Mouse (Mus musculus): Measurements from ENCODE around the gene Ablim1. TPM values are rescaled to one million over a fixed set of nuclear protein-coding genes. Genes with fewer than 3 reads are reported as not detected.

The Ablim1 gene
- total and polyA plus RNA-seq, 2 experiments from 2014 or later: 47.8 to 76.9 TPM

DNA sequence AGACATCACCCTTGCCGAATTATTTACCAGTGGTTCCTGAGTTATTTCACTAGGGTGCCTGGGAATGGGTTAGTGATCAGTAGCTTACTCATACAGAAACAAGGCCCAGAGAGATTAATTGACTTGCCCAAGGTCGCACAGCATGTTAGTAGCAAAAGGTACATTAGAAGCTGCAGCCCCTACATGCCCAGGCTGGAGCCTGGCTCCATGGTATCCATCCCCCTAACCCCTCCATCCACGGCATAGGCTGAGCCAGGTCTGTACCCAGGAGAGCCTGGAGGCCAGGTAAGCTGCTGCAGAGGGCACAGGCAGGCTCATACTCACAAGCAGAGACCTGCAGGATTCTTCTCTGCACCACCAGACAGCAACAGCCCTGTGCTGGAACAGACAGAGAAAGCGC, 312.8 kb downstream of the Ablim1 start:
- no peaks in the 10 kb centered on the region for H3K9me3 ChIP-seq (ENCODE audit: low read length)
- H3K4me3 ChIP-seq (ENCODE audit: low read depth, low read length): no peak overlapping the region
- H3K27me3 ChIP-seq (ENCODE audit: insufficient read depth, low read length): no peaks in the 10 kb centered on the region
- no peak overlapping the region for H3K27ac ChIP-seq (ENCODE audit: low read depth, low read length)
- no peak overlapping the region for H3K4me2 ChIP-seq (ENCODE audit: low read depth)
- WGBS: 80% methylated on average over 4 of the region's 4 CpGs
- H3K9ac ChIP-seq: no peak overlapping the region
- no peak for TF ChIP-seq CTCF (IDR thresholded peaks at IDR 0.05; ENCODE audit: low read depth)
- ATAC-seq (no peak), DNase-seq (no peak)
- no peaks in the 10 kb centered on the region for H3K36me3 ChIP-seq (ENCODE audit: insufficient read depth)
- peaks cover 5% of the 10 kb centered on the region; the same call in 1 of the 2 replicates for H3K4me1 ChIP-seq (ENCODE audit: insufficient read depth)

DNA sequence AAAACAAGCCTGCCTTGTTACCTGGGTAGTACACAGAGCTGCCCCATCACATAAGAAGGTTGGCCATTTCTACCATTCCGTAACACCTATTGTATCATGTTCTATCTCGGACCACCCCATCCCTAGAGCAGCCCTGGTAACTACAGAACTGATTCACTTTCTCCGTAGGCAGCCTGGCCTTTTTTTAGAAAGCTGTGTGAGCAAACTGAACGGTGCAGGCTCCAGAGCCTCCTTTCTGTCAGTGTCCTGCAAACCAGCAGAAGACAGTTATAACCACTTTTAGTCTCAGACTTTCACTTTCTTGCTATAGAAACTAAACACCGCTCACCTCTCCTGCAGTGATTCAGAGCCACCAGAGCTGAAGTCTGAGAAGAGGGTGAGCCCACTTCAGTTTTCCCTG, 314.1 kb downstream of the Ablim1 start:
- Histone ChIP-seq H3K27me3 (ENCODE audit: insufficient read depth, low read length) (no peaks in the 10 kb centered on the region), H3K36me3 (ENCODE audit: insufficient read depth) (no peaks in the 10 kb centered on the region), H3K4me2 (ENCODE audit: low read depth) (no peak overlapping the region), H3K9ac (no peak overlapping the region), H3K9me3 (ENCODE audit: low read length) (no peaks in the 10 kb centered on the region), H3K27ac (ENCODE audit: low read depth, low read length) (no peak overlapping the region), H3K4me1 (ENCODE audit: insufficient read depth) (peaks cover 6% of the 10 kb centered on the region; the same call in 1 of the 2 replicates), H3K4me3 (ENCODE audit: low read depth, low read length) (no peak overlapping the region)
- 91% methylated on average over 5 of the region's 5 CpGs for WGBS
- TF ChIP-seq CTCF (IDR thresholded peaks at IDR 0.05; ENCODE audit: low read depth): no peak
- DNase-seq: no peak
- no peak for ATAC-seq

DNA sequence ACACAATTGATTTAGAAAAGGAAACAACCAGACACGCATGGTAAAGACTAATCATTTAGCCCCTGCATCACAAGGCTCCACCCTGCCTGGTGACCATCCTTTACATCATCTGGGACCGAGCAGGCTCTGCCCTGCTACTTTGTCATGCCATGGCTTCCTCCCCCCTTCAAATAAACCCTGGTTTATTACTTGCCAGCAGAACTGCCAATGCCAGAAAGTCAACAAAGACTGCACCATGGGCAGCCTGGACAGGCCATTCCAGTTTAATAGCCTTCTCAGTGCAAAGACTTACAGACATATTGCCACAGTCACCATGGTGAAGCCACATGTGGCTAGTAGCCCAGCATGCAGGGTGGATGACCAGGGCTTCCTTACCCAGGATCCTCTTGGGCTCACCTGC, 314.9 kb downstream of the Ablim1 start:
- TF ChIP-seq CTCF (IDR thresholded peaks at IDR 0.05; ENCODE audit: low read depth): no peak
- Histone ChIP-seq H3K9me3 (ENCODE audit: low read length) (no peaks in the 10 kb centered on the region), H3K4me3 (ENCODE audit: low read depth, low read length) (no peak overlapping the region), H3K36me3 (ENCODE audit: insufficient read depth) (no peaks in the 10 kb centered on the region), H3K27me3 (ENCODE audit: insufficient read depth, low read length) (no peaks in the 10 kb centered on the region), H3K4me1 (ENCODE audit: insufficient read depth) (peaks cover 6% of the 10 kb centered on the region; the same call in 1 of the 2 replicates), H3K4me2 (ENCODE audit: low read depth) (no peak overlapping the region), H3K9ac (no peak overlapping the region), H3K27ac (ENCODE audit: low read depth, low read length) (no peak overlapping the region)
- 65% methylated on average over 2 of the region's 2 CpGs for WGBS
- DNase-seq (no peak), ATAC-seq (no peak; the same call in 1 of the 2 replicates)

DNA sequence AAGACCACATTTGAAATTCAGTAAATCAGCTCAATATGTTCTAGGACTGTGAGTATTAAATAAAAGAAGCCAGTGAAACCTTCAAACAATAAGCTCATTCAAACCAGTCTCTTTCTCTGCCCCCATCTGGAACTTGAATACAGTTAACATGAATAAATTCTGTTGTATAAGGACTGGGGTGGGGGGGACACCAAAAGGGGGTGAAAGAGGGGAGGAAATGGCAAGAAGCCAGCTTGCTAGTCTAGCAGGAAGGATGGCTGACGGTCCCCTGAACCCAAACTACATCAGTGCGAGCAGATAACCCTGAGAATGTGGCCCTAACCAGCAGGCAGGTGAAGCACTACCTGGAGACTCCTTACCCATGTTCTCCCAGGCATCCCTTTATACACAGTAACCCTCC, 315.8 kb downstream of the Ablim1 start:
- H3K4me2 ChIP-seq (ENCODE audit: low read depth): no peak overlapping the region
- ATAC-seq (no peak), DNase-seq (no peak)
- no peak overlapping the region for H3K9ac ChIP-seq
- peaks cover 6% of the 10 kb centered on the region; the same call in 1 of the 2 replicates for H3K4me1 ChIP-seq (ENCODE audit: insufficient read depth)
- WGBS: 33% methylated on average over 2 of the region's 2 CpGs
- H3K27ac ChIP-seq (ENCODE audit: low read depth, low read length): 0 out of 2 replicates have a peak overlapping the region, but pooled peaks have one; percentile 40
- H3K36me3 ChIP-seq (ENCODE audit: insufficient read depth): no peaks in the 10 kb centered on the region
- TF ChIP-seq CTCF (IDR thresholded peaks at IDR 0.05; ENCODE audit: low read depth): no peak
- no peak overlapping the region for H3K4me3 ChIP-seq (ENCODE audit: low read depth, low read length)
- H3K27me3 ChIP-seq (ENCODE audit: insufficient read depth, low read length): no peaks in the 10 kb centered on the region
- no peaks in the 10 kb centered on the region for H3K9me3 ChIP-seq (ENCODE audit: low read length)

DNA sequence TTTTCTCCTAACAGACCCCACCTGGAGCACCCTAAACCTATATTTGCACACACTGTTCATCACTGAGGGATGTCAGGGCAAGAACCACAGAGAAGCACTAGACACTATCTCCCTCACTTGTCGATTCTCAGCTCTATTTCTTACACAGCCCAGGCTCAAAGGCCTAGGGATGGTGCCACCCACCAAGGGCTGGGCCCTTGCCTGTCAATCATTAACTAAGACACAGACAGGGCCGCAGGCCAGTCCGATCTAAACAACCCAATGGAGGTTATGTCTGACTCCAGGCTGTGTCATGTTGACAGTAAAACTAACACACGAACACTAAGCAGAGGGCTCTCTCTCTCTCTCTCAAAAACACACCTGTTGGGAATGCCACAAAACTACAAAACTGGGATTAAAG, 316.4 kb downstream of the Ablim1 start:
- 76% methylated on average over 4 of the region's 4 CpGs for WGBS
- Histone ChIP-seq H3K27ac (ENCODE audit: low read depth, low read length) (0 out of 2 replicates have a peak overlapping the region, but pooled peaks have one; percentile 21), H3K36me3 (ENCODE audit: insufficient read depth) (no peaks in the 10 kb centered on the region), H3K27me3 (ENCODE audit: insufficient read depth, low read length) (no peaks in the 10 kb centered on the region), H3K9ac (no peak overlapping the region), H3K4me2 (ENCODE audit: low read depth) (no peak overlapping the region), H3K4me1 (ENCODE audit: insufficient read depth) (peaks cover 6% of the 10 kb centered on the region; the same call in 1 of the 2 replicates), H3K9me3 (ENCODE audit: low read length) (no peaks in the 10 kb centered on the region), H3K4me3 (ENCODE audit: low read depth, low read length) (no peak overlapping the region)
- no peak for DNase-seq
- TF ChIP-seq CTCF (IDR thresholded peaks at IDR 0.05; ENCODE audit: low read depth): no peak
- no peak for ATAC-seq

DNA sequence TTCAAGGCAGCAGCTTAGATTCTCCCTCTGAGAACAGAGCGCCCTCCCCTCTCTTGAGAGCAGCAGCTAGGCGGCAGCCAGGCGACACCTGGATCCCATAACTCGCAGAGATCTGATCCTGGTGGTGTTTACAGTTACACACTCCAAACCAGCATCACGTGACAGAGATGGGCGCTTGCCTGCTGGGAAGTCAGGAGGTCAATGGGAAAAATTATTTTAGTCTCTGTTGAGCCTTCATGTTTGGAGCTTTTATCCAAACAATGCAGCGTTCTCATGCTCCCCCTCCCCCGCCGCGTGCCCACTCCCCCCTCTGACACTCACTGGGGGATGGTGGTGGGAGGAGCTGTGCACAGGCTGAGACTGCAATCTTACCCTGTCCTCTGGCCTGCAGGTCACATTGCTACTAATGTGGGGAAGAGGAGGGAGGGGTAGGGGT, 317.5 kb downstream of the Ablim1 start:
- DNase-seq (peak; percentile 58), ATAC-seq (peak; percentile 83)
- WGBS: 9% methylated on average over 10 of the region's 10 CpGs
- H3K4me3 ChIP-seq (ENCODE audit: low read depth, low read length): no peak overlapping the region
- no peaks in the 10 kb centered on the region for H3K9me3 ChIP-seq (ENCODE audit: low read length)
- H3K9ac ChIP-seq: no peak overlapping the region
- peaks cover 6% of the 10 kb centered on the region; the same call in 1 of the 2 replicates for H3K4me1 ChIP-seq (ENCODE audit: insufficient read depth)
- H3K4me2 ChIP-seq (ENCODE audit: low read depth): peak overlapping the region; percentile 11
- no peaks in the 10 kb centered on the region for H3K36me3 ChIP-seq (ENCODE audit: insufficient read depth)
- TF ChIP-seq CTCF (IDR thresholded peaks at IDR 0.05; ENCODE audit: low read depth): peak; percentile 34; the same call in 1 of the 2 replicates
- H3K27ac ChIP-seq (ENCODE audit: low read depth, low read length): peak overlapping the region; percentile 30; the same call in 1 of the 2 replicates
- H3K27me3 ChIP-seq (ENCODE audit: insufficient read depth, low read length): no peaks in the 10 kb centered on the region

DNA sequence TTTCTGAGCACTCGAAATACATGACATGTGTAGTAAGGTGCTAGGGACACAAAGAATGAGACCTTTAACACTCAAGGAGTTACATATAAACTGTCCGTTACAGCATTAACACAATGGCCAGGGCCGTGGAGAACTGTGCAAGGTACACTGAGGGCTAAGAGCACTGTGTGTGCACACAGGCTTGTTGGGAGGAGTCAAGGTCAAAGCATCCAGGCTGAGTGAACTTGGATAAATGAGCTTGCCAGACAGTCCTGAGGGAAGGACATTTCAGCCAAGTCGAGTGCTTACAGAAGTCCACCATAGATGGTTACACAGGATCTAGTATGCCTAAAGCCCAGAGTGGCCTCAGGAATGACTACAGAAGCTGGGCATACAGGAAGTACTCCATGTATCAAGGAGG, 319.3 kb downstream of the Ablim1 start:
- Histone ChIP-seq H3K4me2 (ENCODE audit: low read depth) (no peak overlapping the region), H3K4me3 (ENCODE audit: low read depth, low read length) (no peak overlapping the region), H3K9ac (no peak overlapping the region), H3K9me3 (ENCODE audit: low read length) (no peaks in the 10 kb centered on the region), H3K4me1 (ENCODE audit: insufficient read depth) (peaks cover 6% of the 10 kb centered on the region; the same call in 1 of the 2 replicates), H3K36me3 (ENCODE audit: insufficient read depth) (no peaks in the 10 kb centered on the region), H3K27ac (ENCODE audit: low read depth, low read length) (no peak overlapping the region), H3K27me3 (ENCODE audit: insufficient read depth, low read length) (no peaks in the 10 kb centered on the region)
- 84% methylated on average over 4 of the region's 4 CpGs for WGBS
- DNase-seq (no peak), ATAC-seq (no peak)
- TF ChIP-seq CTCF (IDR thresholded peaks at IDR 0.05; ENCODE audit: low read depth): no peak

Data from forebrain, postnatal 0 days (tissue).